Mouse (Mus musculus): ENCODE results near the gene Mboat7. TPM values are rescaled to one million over a fixed set of nuclear protein-coding genes. Genes with fewer than 3 reads are reported as not detected.
"Not testable (repeated sequence)": the region's sequence is repeated elsewhere in the genome, so short reads cannot be mapped to it uniquely, and the experiment has no call there.

Gene Mboat7
- total and polyA plus RNA-seq, 3 experiments, result 19.2 to 25.0 (median 19.7) TPM

GRCm38 (mm10) chr7:3705911-3706310, 12.6 kb upstream of the Mboat7 start:
- H3K27me3 ChIP-seq (ENCODE audit: control insufficient read depth, insufficient read depth, low read length), result no peaks in the 10 kb centered on the region
- no peak for DNase-seq
- intact Hi-C loops (cut with DNase I), result loop anchor here (10.0 kb wide), 2 partner anchors 411 to 739 kb away; partner anchors contain the start of gene Rdh13
- TF ChIP-seq POLR2A (IDR thresholded peaks at IDR 0.05; ENCODE audit: insufficient read depth, low read depth, low read length), result no peak
- no peak for TF ChIP-seq CTCF (IDR thresholded peaks at IDR 0.05)
- TF ChIP-seq EP300 (IDR thresholded peaks at IDR 0.05; ENCODE audit: insufficient read depth, low read depth, low read length), result no peak
- no peak overlapping the region for H3K4me3 ChIP-seq
- H3K9ac ChIP-seq (ENCODE audit: low read depth, low read length), result peak overlapping the region; percentile 43
- WGBS, result 27% methylated on average over 6 of the region's 6 CpGs
- peaks cover 5% of the 10 kb centered on the region for H3K4me1 ChIP-seq (ENCODE audit: control insufficient read depth, insufficient read depth, low read length)
- peaks cover 19% of the 10 kb centered on the region for H3K36me3 ChIP-seq (ENCODE audit: control insufficient read depth, insufficient read depth, low read length)
- H3K27ac ChIP-seq, result no peak overlapping the region; the same call in 1 of the 2 replicates
- no peaks in the 10 kb centered on the region for H3K79me2 ChIP-seq (replicated peaks; ENCODE audit: control insufficient read depth, insufficient read depth, low read length)

GRCm38 (mm10) chr7:3705461-3705860, 12.1 kb upstream of the Mboat7 start:
- not testable (repeated sequence) for H3K27ac ChIP-seq; H3K4me1 ChIP-seq (ENCODE audit: control insufficient read depth, insufficient read depth, low read length); DNase-seq; H3K27me3 ChIP-seq (ENCODE audit: control insufficient read depth, insufficient read depth, low read length); H3K9ac ChIP-seq (ENCODE audit: low read depth, low read length); H3K79me2 ChIP-seq (replicated peaks; ENCODE audit: control insufficient read depth, insufficient read depth, low read length)
- peaks cover 19% of the 10 kb centered on the region for H3K36me3 ChIP-seq (ENCODE audit: control insufficient read depth, insufficient read depth, low read length)
- 7% methylated on average over 7 of the region's 7 CpGs for WGBS
- peak overlapping the region; percentile 71 for H3K4me3 ChIP-seq
- intact Hi-C loops (cut with DNase I), result loop anchor here (10.0 kb wide), 2 partner anchors 411 to 739 kb away; partner anchors contain the start of gene Rdh13

GRCm38 (mm10) chr7:3704475-3704874, 11.2 kb upstream of the Mboat7 start:
- Histone ChIP-seq H3K27me3 (ENCODE audit: control insufficient read depth, insufficient read depth, low read length) (no peaks in the 10 kb centered on the region), H3K36me3 (ENCODE audit: control insufficient read depth, insufficient read depth, low read length) (peaks cover 19% of the 10 kb centered on the region), H3K79me2 (replicated peaks; ENCODE audit: control insufficient read depth, insufficient read depth, low read length) (no peaks in the 10 kb centered on the region), H3K4me3 (peak overlapping the region; percentile 71), H3K9ac (ENCODE audit: low read depth, low read length) (peak overlapping the region; percentile 76), H3K4me1 (ENCODE audit: control insufficient read depth, insufficient read depth, low read length) (peaks cover 5% of the 10 kb centered on the region), H3K27ac (peak overlapping the region; percentile 92)
- DNase-seq, result no peak
- intact Hi-C loops (cut with DNase I), result loop anchor here (10.0 kb wide), 2 partner anchors 410 to 740 kb away; partner anchors contain the start of gene Rdh13
- under 1% methylated on average over 20 of the region's 20 CpGs for WGBS
- TF ChIP-seq POLR2A (IDR thresholded peaks at IDR 0.05; ENCODE audit: insufficient read depth, low read depth, low read length) (no peak), EP300 (IDR thresholded peaks at IDR 0.05; ENCODE audit: insufficient read depth, low read depth, low read length) (no peak), CTCF (IDR thresholded peaks at IDR 0.05) (no peak)

- Histone ChIP-seq H3K4me1 (ENCODE audit: control insufficient read depth, insufficient read depth, low read length) (peaks cover 5% of the 10 kb centered on the region), H3K79me2 (replicated peaks; ENCODE audit: control insufficient read depth, insufficient read depth, low read length) (no peaks in the 10 kb centered on the region), H3K36me3 (ENCODE audit: control insufficient read depth, insufficient read depth, low read length) (peaks cover 19% of the 10 kb centered on the region), H3K27me3 (ENCODE audit: control insufficient read depth, insufficient read depth, low read length) (no peaks in the 10 kb centered on the region), H3K4me3 (peak within 1 kb of the TSS; percentile 71), H3K27ac (peak within 1 kb of the TSS; percentile 92), H3K9ac (ENCODE audit: low read depth, low read length) (peak within 1 kb of the TSS; percentile 76)
- under 1% methylated on average over 42 of the region's 42 CpGs for WGBS
- intact Hi-C loops (cut with DNase I), result loop anchor here (1.0 to 10.0 kb wide), 3 partner anchors 11 to 741 kb away; partner anchors contain the start of genes Mboat7 and Rdh13
- TF ChIP-seq CTCF (IDR thresholded peaks at IDR 0.05) (peak; percentile 56), POLR2A (IDR thresholded peaks at IDR 0.05; ENCODE audit: insufficient read depth, low read depth, low read length) (peak; percentile 100), EP300 (IDR thresholded peaks at IDR 0.05; ENCODE audit: insufficient read depth, low read depth, low read length) (peak; percentile 83)
- peak; percentile 95 to 96 for DNase-seq
Measured at GRCm38 (mm10) chr7:3703879-3704441, 10.6 kb upstream of the Mboat7 start, which contains the start of gene Rps9. TSS of gene Rps9 (plus strand) at chr7:3703993.

- Histone ChIP-seq H3K27ac (peak overlapping the region; percentile 92), H3K79me2 (replicated peaks; ENCODE audit: control insufficient read depth, insufficient read depth, low read length) (no peaks in the 10 kb centered on the region), H3K27me3 (ENCODE audit: control insufficient read depth, insufficient read depth, low read length) (no peaks in the 10 kb centered on the region), H3K4me3 (peak overlapping the region; percentile 71), H3K4me1 (ENCODE audit: control insufficient read depth, insufficient read depth, low read length) (peaks cover 5% of the 10 kb centered on the region), H3K36me3 (ENCODE audit: control insufficient read depth, insufficient read depth, low read length) (peaks cover 19% of the 10 kb centered on the region), H3K9ac (ENCODE audit: low read depth, low read length) (peak overlapping the region; percentile 45)
- intact Hi-C loops (cut with DNase I), result loop anchor here (1.0 to 10.0 kb wide), 3 partner anchors 10 to 741 kb away; partner anchors contain the start of genes Mboat7 and Rdh13
- WGBS, result 23% methylated on average over 6 of the region's 6 CpGs
- peak in 1 of 2 experiments; percentile 29 for DNase-seq
- TF ChIP-seq CTCF (IDR thresholded peaks at IDR 0.05), result no peak
- no peak for TF ChIP-seq POLR2A (IDR thresholded peaks at IDR 0.05; ENCODE audit: insufficient read depth, low read depth, low read length)
- no peak for TF ChIP-seq EP300 (IDR thresholded peaks at IDR 0.05; ENCODE audit: insufficient read depth, low read depth, low read length)
Measured at GRCm38 (mm10) chr7:3703148-3703878, 10.0 kb upstream of the Mboat7 start.

All from heart, adult 2 months (tissue).